Mouse (Mus musculus): ENCODE results near the gene Slc7a5. TPM values are rescaled to one million over a fixed set of nuclear protein-coding genes. Genes with fewer than 3 reads are reported as not detected.
A peak's percentile ranks its signal among the peaks of the same experiment; 100 is the strongest.

Gene Slc7a5
- polyA plus RNA-seq, 1 experiment, result 80.8 TPM

- Histone ChIP-seq H3K4me1 (ENCODE audit: control insufficient read depth, insufficient read depth, low read length) (no peaks in the 10 kb centered on the region), H3K27ac (ENCODE audit: insufficient read depth, low read length) (no peak overlapping the region), H3K4me3 (ENCODE audit: low read depth, low read length) (no peak overlapping the region), H3K27me3 (ENCODE audit: control insufficient read depth, insufficient read depth, low read length, poor library complexity, severe bottlenecking) (no peaks in the 10 kb centered on the region), H3K36me3 (ENCODE audit: control insufficient read depth, insufficient read depth, low read length, poor library complexity, severe bottlenecking) (no peaks in the 10 kb centered on the region), H3K9me3 (replicated peaks; ENCODE audit: control insufficient read depth, insufficient read depth, low read length, poor library complexity, severe bottlenecking) (no peaks in the 10 kb centered on the region), H3K9ac (ENCODE audit: low read depth, poor library complexity, severe bottlenecking) (no peak overlapping the region)
- TF ChIP-seq EP300 (IDR thresholded peaks at IDR 0.05; ENCODE audit: insufficient read depth, low read depth, low read length), result no peak
- no peak for TF ChIP-seq CTCF (IDR thresholded peaks at IDR 0.05; ENCODE audit: low read depth, low read length)
- no peak for TF ChIP-seq POLR2A (IDR thresholded peaks at IDR 0.05; ENCODE audit: insufficient read depth, low read length)
Observed at GRCm38 (mm10) chr8:121926266-121926665, 18.8 kb upstream of the Slc7a5 start.

GRCm38 (mm10) chr8:121925624-121926023 is 18.1 kb upstream of the Slc7a5 start:
- H3K9ac ChIP-seq (ENCODE audit: low read depth, poor library complexity, severe bottlenecking), result no peak overlapping the region

GRCm38 (mm10) chr8:121924681-121925080 is 17.2 kb upstream of the Slc7a5 start:
- H3K9ac ChIP-seq (ENCODE audit: low read depth, poor library complexity, severe bottlenecking), result no peak overlapping the region
- H3K27me3 ChIP-seq (ENCODE audit: control insufficient read depth, insufficient read depth, low read length, poor library complexity, severe bottlenecking), result no peaks in the 10 kb centered on the region

More at GRCm38 (mm10) chr8:121925624-121926023, 18.1 kb upstream of the Slc7a5 start:
- H3K36me3 ChIP-seq (ENCODE audit: control insufficient read depth, insufficient read depth, low read length, poor library complexity, severe bottlenecking), result no peaks in the 10 kb centered on the region
- no peaks in the 10 kb centered on the region for H3K9me3 ChIP-seq (replicated peaks; ENCODE audit: control insufficient read depth, insufficient read depth, low read length, poor library complexity, severe bottlenecking)
- no peaks in the 10 kb centered on the region for H3K4me1 ChIP-seq (ENCODE audit: control insufficient read depth, insufficient read depth, low read length)
- no peak overlapping the region for H3K4me3 ChIP-seq (ENCODE audit: low read depth, low read length)
- H3K27ac ChIP-seq (ENCODE audit: insufficient read depth, low read length), result no peak overlapping the region
- no peaks in the 10 kb centered on the region for H3K27me3 ChIP-seq (ENCODE audit: control insufficient read depth, insufficient read depth, low read length, poor library complexity, severe bottlenecking)
- TF ChIP-seq CTCF (IDR thresholded peaks at IDR 0.05; ENCODE audit: low read depth, low read length) (peak; percentile 98), EP300 (IDR thresholded peaks at IDR 0.05; ENCODE audit: insufficient read depth, low read depth, low read length) (no peak), POLR2A (IDR thresholded peaks at IDR 0.05; ENCODE audit: insufficient read depth, low read length) (no peak)

GRCm38 (mm10) chr8:121922101-121922500 is 14.6 kb upstream of the Slc7a5 start:
- Histone ChIP-seq H3K36me3 (ENCODE audit: control insufficient read depth, insufficient read depth, low read length, poor library complexity, severe bottlenecking) (no peaks in the 10 kb centered on the region), H3K9me3 (replicated peaks; ENCODE audit: control insufficient read depth, insufficient read depth, low read length, poor library complexity, severe bottlenecking) (no peaks in the 10 kb centered on the region), H3K27me3 (ENCODE audit: control insufficient read depth, insufficient read depth, low read length, poor library complexity, severe bottlenecking) (no peaks in the 10 kb centered on the region), H3K9ac (ENCODE audit: low read depth, poor library complexity, severe bottlenecking) (no peak overlapping the region), H3K4me3 (ENCODE audit: low read depth, low read length) (no peak overlapping the region), H3K4me1 (ENCODE audit: control insufficient read depth, insufficient read depth, low read length) (no peaks in the 10 kb centered on the region), H3K27ac (ENCODE audit: insufficient read depth, low read length) (no peak overlapping the region)
- no peak for TF ChIP-seq POLR2A (IDR thresholded peaks at IDR 0.05; ENCODE audit: insufficient read depth, low read length)
- TF ChIP-seq CTCF (IDR thresholded peaks at IDR 0.05; ENCODE audit: low read depth, low read length), result no peak
- TF ChIP-seq EP300 (IDR thresholded peaks at IDR 0.05; ENCODE audit: insufficient read depth, low read depth, low read length), result no peak

More at GRCm38 (mm10) chr8:121924681-121925080, 17.2 kb upstream of the Slc7a5 start:
- Histone ChIP-seq H3K4me3 (ENCODE audit: low read depth, low read length) (no peak overlapping the region), H3K4me1 (ENCODE audit: control insufficient read depth, insufficient read depth, low read length) (no peaks in the 10 kb centered on the region), H3K36me3 (ENCODE audit: control insufficient read depth, insufficient read depth, low read length, poor library complexity, severe bottlenecking) (no peaks in the 10 kb centered on the region), H3K9me3 (replicated peaks; ENCODE audit: control insufficient read depth, insufficient read depth, low read length, poor library complexity, severe bottlenecking) (no peaks in the 10 kb centered on the region), H3K27ac (ENCODE audit: insufficient read depth, low read length) (no peak overlapping the region)
- TF ChIP-seq POLR2A (IDR thresholded peaks at IDR 0.05; ENCODE audit: insufficient read depth, low read length) (no peak), CTCF (IDR thresholded peaks at IDR 0.05; ENCODE audit: low read depth, low read length) (no peak), EP300 (IDR thresholded peaks at IDR 0.05; ENCODE audit: insufficient read depth, low read depth, low read length) (no peak)

- H3K9ac ChIP-seq (ENCODE audit: low read depth, poor library complexity, severe bottlenecking), result no peak overlapping the region
- no peaks in the 10 kb centered on the region for H3K9me3 ChIP-seq (replicated peaks; ENCODE audit: control insufficient read depth, insufficient read depth, low read length, poor library complexity, severe bottlenecking)
- no peaks in the 10 kb centered on the region for H3K36me3 ChIP-seq (ENCODE audit: control insufficient read depth, insufficient read depth, low read length, poor library complexity, severe bottlenecking)
- no peak overlapping the region for H3K4me3 ChIP-seq (ENCODE audit: low read depth, low read length)
- no peak for TF ChIP-seq POLR2A (IDR thresholded peaks at IDR 0.05; ENCODE audit: insufficient read depth, low read length)
- TF ChIP-seq EP300 (IDR thresholded peaks at IDR 0.05; ENCODE audit: insufficient read depth, low read depth, low read length), result no peak
- TF ChIP-seq CTCF (IDR thresholded peaks at IDR 0.05; ENCODE audit: low read depth, low read length), result no peak
- H3K27ac ChIP-seq (ENCODE audit: insufficient read depth, low read length), result no peak overlapping the region
- no peaks in the 10 kb centered on the region for H3K27me3 ChIP-seq (ENCODE audit: control insufficient read depth, insufficient read depth, low read length, poor library complexity, severe bottlenecking)
- H3K4me1 ChIP-seq (ENCODE audit: control insufficient read depth, insufficient read depth, low read length), result no peaks in the 10 kb centered on the region
Observed at GRCm38 (mm10) chr8:121921582-121921981, 14.1 kb upstream of the Slc7a5 start.

- H3K27me3 ChIP-seq (ENCODE audit: control insufficient read depth, insufficient read depth, low read length, poor library complexity, severe bottlenecking), result no peaks in the 10 kb centered on the region
- H3K9me3 ChIP-seq (replicated peaks; ENCODE audit: control insufficient read depth, insufficient read depth, low read length, poor library complexity, severe bottlenecking), result no peaks in the 10 kb centered on the region
- H3K36me3 ChIP-seq (ENCODE audit: control insufficient read depth, insufficient read depth, low read length, poor library complexity, severe bottlenecking), result no peaks in the 10 kb centered on the region
- TF ChIP-seq EP300 (IDR thresholded peaks at IDR 0.05; ENCODE audit: insufficient read depth, low read depth, low read length) (no peak), CTCF (IDR thresholded peaks at IDR 0.05; ENCODE audit: low read depth, low read length) (no peak), POLR2A (IDR thresholded peaks at IDR 0.05; ENCODE audit: insufficient read depth, low read length) (no peak)
- H3K4me3 ChIP-seq (ENCODE audit: low read depth, low read length), result no peak overlapping the region
- H3K4me1 ChIP-seq (ENCODE audit: control insufficient read depth, insufficient read depth, low read length), result peaks cover under 1% of the 10 kb centered on the region
- no peak overlapping the region for H3K9ac ChIP-seq (ENCODE audit: low read depth, poor library complexity, severe bottlenecking)
- H3K27ac ChIP-seq (ENCODE audit: insufficient read depth, low read length), result no peak overlapping the region
Observed at GRCm38 (mm10) chr8:121919731-121920130, 12.2 kb upstream of the Slc7a5 start.
